Mouse (Mus musculus) mesoderm, embryonic 11.5 days (tissue): ENCODE results near the gene Tesc.

ENCODE experiments used
- DNase-seq: peaks from one replicate; pipeline ENCODE4 v3.0.0-alpha.2; 2012; ENCODE audit warnings: low read depth, low spot score

Tesc gene

GRCm38 (mm10) chr5:118108124-118108793 is 80.7 kb downstream of the Tesc start:
- no peak for DNase-seq

- DNase-seq: no peak
Measured at GRCm38 (mm10) chr5:118108794-118109440, 81.4 kb downstream of the Tesc start.
